Mouse (Mus musculus): Measurements from ENCODE around the gene Gm47985. TPM values are rescaled to one million over a fixed set of nuclear protein-coding genes. Genes with fewer than 3 reads are reported as not detected.
"Not testable (repeated sequence)": the region's sequence is repeated elsewhere in the genome, so short reads cannot be mapped to it uniquely, and the experiment has no call there.

The Gm47985 gene
- 0.34 TPM in 1 of 2 replicates, not detected in the other for polyA plus RNA-seq (2014; fragmentation: Nextera tagmentation; extraction: Ambion mirVana)

DNA sequence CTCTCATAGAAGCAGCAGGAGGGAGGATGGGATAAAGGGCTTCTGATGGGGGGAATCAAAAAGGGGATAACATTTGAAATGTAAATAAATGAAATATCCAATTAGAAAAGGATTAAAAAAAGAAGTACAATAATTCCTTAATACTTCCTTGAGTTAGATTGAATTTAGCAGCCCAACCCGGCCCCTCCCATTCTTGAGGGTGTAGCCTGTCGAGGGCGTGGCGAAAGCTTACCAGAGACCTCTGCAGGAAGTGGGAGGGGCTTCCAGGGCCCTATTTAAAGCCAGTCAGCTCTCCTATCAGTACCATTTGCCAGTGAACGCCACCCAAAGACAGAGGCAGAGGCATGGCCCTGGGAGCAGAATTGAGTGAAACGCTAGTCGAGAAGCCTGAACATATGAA lies at the start of gene Gm47985:
TSS of gene Gm47985 (plus strand) at position 272 of the 400 bp plus-strand sequence.
- H3K4me2 ChIP-seq (ENCODE audit: low read length); H3K4me1 ChIP-seq (ENCODE audit: control insufficient read depth in 2 of 2, insufficient read depth in 2 of 2, low read length in 2 of 2); H3K9ac ChIP-seq (ENCODE audit: low read length); H3K4me3 ChIP-seq (ENCODE audit: control insufficient read depth in 1 of 2, insufficient read depth in 1 of 2, low read depth in 1 of 2, low read length in 2 of 2); H3K27ac ChIP-seq (replicated peaks in 1 of 2; ENCODE audit: control insufficient read depth in 1 of 2, insufficient read depth in 1 of 2, low read depth in 2 of 2, low read length in 2 of 2); H3K9me3 ChIP-seq (ENCODE audit: control insufficient read depth, low read length); H3K27me3 ChIP-seq (ENCODE audit: control insufficient read depth, insufficient read depth, low read length); H3K36me3 ChIP-seq (ENCODE audit: control insufficient read depth, insufficient read depth, low read length); ATAC-seq (ENCODE audit: insufficient number of reproducible peaks, insufficient read depth, low FRiP score, low read depth): not testable (repeated sequence)
- no CpG with 5 or more reads among the region's 7 CpGs for WGBS

DNA sequence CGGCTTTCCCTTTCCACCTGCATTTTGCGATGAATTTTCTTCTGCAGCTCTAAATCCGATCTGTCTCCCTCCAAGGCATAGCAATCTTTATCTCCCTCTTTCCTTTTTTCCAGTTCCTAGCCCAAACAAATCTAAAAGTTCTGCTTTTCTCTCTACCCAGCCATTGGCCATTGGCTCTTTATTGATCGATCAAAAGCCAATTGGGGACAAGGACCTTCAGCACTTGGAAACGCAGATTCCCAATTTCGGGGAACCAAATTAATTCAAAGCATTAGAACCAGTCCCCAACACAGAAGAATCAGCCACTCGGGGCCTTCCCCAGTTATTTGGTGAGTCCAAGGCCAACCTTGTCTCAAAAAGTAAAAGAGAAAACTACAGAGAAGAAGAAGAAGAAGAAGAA lies 49.7 kb upstream of the Gm47985 start:
- H3K27me3 ChIP-seq (ENCODE audit: control insufficient read depth, insufficient read depth, low read length): no peaks in the 10 kb centered on the region
- H3K4me1 ChIP-seq (ENCODE audit: control insufficient read depth in 2 of 2, insufficient read depth in 2 of 2, low read length in 2 of 2): peaks cover 12 to 35% of the 10 kb centered on the region in 2 experiments
- H3K27ac ChIP-seq (replicated peaks in 1 of 2; ENCODE audit: control insufficient read depth in 1 of 2, insufficient read depth in 1 of 2, low read depth in 2 of 2, low read length in 2 of 2): no peak overlapping the region
- H3K4me3 ChIP-seq (ENCODE audit: control insufficient read depth in 1 of 2, insufficient read depth in 1 of 2, low read depth in 1 of 2, low read length in 2 of 2): no peak overlapping the region
- ATAC-seq (ENCODE audit: insufficient number of reproducible peaks, insufficient read depth, low FRiP score, low read depth): no peak
- H3K36me3 ChIP-seq (ENCODE audit: control insufficient read depth, insufficient read depth, low read length): no peaks in the 10 kb centered on the region
- no peak overlapping the region for H3K9ac ChIP-seq (ENCODE audit: low read length)
- 91% methylated on average over 7 of the region's 7 CpGs for WGBS
- no peaks in the 10 kb centered on the region for H3K9me3 ChIP-seq (ENCODE audit: control insufficient read depth, low read length)
- H3K4me2 ChIP-seq (ENCODE audit: low read length): no peak overlapping the region

DNA sequence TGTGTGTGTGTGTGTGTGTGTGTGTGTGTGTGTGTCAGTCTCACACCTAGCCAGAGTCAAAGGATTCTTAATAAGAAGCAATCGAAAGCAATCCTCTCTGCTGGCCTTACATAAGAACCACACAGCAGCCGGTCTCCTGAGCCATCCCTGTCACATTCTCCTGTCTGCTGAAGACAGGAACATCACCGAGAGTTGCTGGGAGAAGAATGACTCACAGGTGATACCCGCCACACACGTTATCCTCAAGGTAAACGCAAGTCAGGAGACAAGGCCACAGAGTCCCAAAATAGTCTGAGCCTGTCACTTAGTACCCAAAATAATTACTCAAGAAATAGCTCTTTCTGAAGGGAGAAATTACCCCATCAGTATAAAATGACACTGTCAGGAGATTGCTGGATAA lies 43.9 kb upstream of the Gm47985 start:
- 50% methylated on average over 6 of the region's 6 CpGs for WGBS
- H3K9me3 ChIP-seq (ENCODE audit: control insufficient read depth, low read length): no peaks in the 10 kb centered on the region
- H3K36me3 ChIP-seq (ENCODE audit: control insufficient read depth, insufficient read depth, low read length): no peaks in the 10 kb centered on the region
- H3K4me1 ChIP-seq (ENCODE audit: control insufficient read depth in 2 of 2, insufficient read depth in 2 of 2, low read length in 2 of 2): no peaks in the 10 kb centered on the region; a peak in 1 of 4 replicates
- no peak overlapping the region for H3K9ac ChIP-seq (ENCODE audit: low read length)
- no peak overlapping the region for H3K27ac ChIP-seq (replicated peaks in 1 of 2; ENCODE audit: control insufficient read depth in 1 of 2, insufficient read depth in 1 of 2, low read depth in 2 of 2, low read length in 2 of 2)
- H3K4me3 ChIP-seq (ENCODE audit: control insufficient read depth in 1 of 2, insufficient read depth in 1 of 2, low read depth in 1 of 2, low read length in 2 of 2): no peak overlapping the region
- no peak for ATAC-seq (ENCODE audit: insufficient number of reproducible peaks, insufficient read depth, low FRiP score, low read depth)
- no peaks in the 10 kb centered on the region for H3K27me3 ChIP-seq (ENCODE audit: control insufficient read depth, insufficient read depth, low read length)
- H3K4me2 ChIP-seq (ENCODE audit: low read length): no peak overlapping the region

DNA sequence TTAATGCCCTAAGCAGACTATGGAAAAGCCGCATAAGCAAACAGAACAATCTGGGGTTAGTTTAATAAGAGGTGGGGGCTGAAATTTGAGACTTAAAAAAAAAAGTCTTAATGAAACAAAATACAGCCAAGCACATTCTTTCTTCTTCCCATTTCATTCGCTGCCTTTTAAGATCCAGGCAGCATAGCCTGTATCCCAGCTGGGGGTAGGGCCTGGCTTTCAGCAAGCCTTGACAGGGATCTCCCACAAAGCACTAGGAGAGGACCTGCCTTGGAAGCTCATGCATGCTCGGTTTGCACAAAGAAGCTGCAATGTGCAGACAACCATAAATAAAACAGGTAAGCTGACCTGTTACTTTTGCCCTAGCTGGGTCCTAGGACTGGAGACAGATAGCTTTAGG lies 41.4 kb upstream of the Gm47985 start:
- H3K4me1 ChIP-seq (ENCODE audit: control insufficient read depth in 2 of 2, insufficient read depth in 2 of 2, low read length in 2 of 2): peaks cover 6 to 17% of the 10 kb centered on the region in 2 experiments; a peak in 3 of 4 replicates
- H3K4me2 ChIP-seq (ENCODE audit: low read length): no peak overlapping the region
- no peaks in the 10 kb centered on the region for H3K27me3 ChIP-seq (ENCODE audit: control insufficient read depth, insufficient read depth, low read length)
- no peaks in the 10 kb centered on the region for H3K9me3 ChIP-seq (ENCODE audit: control insufficient read depth, low read length)
- H3K9ac ChIP-seq (ENCODE audit: low read length): no peak overlapping the region
- H3K27ac ChIP-seq (replicated peaks in 1 of 2; ENCODE audit: control insufficient read depth in 1 of 2, insufficient read depth in 1 of 2, low read depth in 2 of 2, low read length in 2 of 2): no peak overlapping the region
- H3K36me3 ChIP-seq (ENCODE audit: control insufficient read depth, insufficient read depth, low read length): no peaks in the 10 kb centered on the region
- ATAC-seq (ENCODE audit: insufficient number of reproducible peaks, insufficient read depth, low FRiP score, low read depth): no peak
- H3K4me3 ChIP-seq (ENCODE audit: control insufficient read depth in 1 of 2, insufficient read depth in 1 of 2, low read depth in 1 of 2, low read length in 2 of 2): no peak overlapping the region
- 80% methylated on average over 3 of the region's 3 CpGs for WGBS

DNA sequence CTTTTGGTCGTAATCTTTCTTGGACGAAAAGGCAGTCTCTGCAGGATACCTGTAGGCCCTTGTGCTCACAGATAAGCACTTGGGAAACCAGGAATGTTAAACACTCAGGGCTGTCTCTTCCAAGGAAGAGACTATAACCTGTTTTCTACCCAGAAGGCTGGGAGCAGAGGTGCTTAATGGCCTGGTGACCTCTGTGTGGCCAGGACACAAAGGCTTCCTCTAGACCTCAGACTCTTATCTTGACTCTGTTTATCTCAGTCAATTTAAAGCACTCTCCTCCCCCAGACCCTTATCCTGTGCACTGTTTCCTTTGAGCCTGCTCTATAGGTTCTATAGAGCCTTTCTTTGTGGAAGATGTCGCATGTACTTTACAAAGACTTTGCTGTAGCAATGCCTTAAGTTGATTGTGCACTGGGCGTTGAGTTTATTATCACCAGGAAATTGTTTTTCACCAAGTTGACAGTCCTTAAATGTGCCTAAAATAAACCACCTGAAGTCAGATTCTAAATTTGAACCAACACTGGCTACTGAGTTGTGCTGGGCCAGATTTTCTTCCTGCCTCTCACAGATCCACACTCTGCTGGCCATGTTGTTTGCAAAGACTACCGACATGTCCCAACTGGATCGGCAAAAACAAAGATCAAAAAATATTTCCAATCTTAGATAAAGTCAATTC lies 37.7 kb upstream of the Gm47985 start:
- H3K9ac ChIP-seq (ENCODE audit: low read length): no peak overlapping the region
- ATAC-seq (ENCODE audit: insufficient number of reproducible peaks, insufficient read depth, low FRiP score, low read depth): no peak; the same call in 1 of the 2 replicates
- H3K27ac ChIP-seq (replicated peaks in 1 of 2; ENCODE audit: control insufficient read depth in 1 of 2, insufficient read depth in 1 of 2, low read depth in 2 of 2, low read length in 2 of 2): peak overlapping the region; percentile 76 to 85
- 7% methylated on average over 6 of the region's 6 CpGs for WGBS
- H3K36me3 ChIP-seq (ENCODE audit: control insufficient read depth, insufficient read depth, low read length): no peaks in the 10 kb centered on the region
- H3K27me3 ChIP-seq (ENCODE audit: control insufficient read depth, insufficient read depth, low read length): no peaks in the 10 kb centered on the region
- no peaks in the 10 kb centered on the region for H3K9me3 ChIP-seq (ENCODE audit: control insufficient read depth, low read length)
- H3K4me2 ChIP-seq (ENCODE audit: low read length): peak overlapping the region; percentile 26; the same call in 1 of the 2 replicates
- peaks cover 6 to 17% of the 10 kb centered on the region in 2 experiments; a peak in 3 of 4 replicates for H3K4me1 ChIP-seq (ENCODE audit: control insufficient read depth in 2 of 2, insufficient read depth in 2 of 2, low read length in 2 of 2)
- no peak overlapping the region for H3K4me3 ChIP-seq (ENCODE audit: control insufficient read depth in 1 of 2, insufficient read depth in 1 of 2, low read depth in 1 of 2, low read length in 2 of 2)

DNA sequence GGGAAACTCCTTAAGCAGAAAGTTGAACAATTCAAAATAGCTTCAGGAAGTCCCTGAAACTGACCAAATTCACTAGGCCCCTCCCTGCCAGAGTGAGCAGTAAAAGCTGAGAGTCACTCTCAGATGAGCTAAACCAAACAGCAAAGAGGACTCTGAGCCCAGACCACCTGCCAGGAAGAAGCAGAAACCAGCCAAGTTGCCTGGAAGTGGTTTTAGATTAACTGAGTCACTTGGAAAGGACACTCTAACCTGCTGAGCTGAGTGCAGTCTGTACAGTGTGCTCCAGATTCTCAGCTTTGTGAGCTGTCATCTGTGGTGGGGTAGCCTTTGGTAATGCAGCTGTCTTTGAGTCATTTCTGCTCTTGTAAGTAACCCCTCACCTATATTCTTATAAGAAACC lies 34.5 kb upstream of the Gm47985 start:
- no peak overlapping the region for H3K27ac ChIP-seq (replicated peaks in 1 of 2; ENCODE audit: control insufficient read depth in 1 of 2, insufficient read depth in 1 of 2, low read depth in 2 of 2, low read length in 2 of 2)
- ATAC-seq (ENCODE audit: insufficient number of reproducible peaks, insufficient read depth, low FRiP score, low read depth): no peak
- H3K4me1 ChIP-seq (ENCODE audit: control insufficient read depth in 2 of 2, insufficient read depth in 2 of 2, low read length in 2 of 2): peaks cover 6 to 22% of the 10 kb centered on the region in 2 experiments; a peak in 3 of 4 replicates
- no peak overlapping the region for H3K9ac ChIP-seq (ENCODE audit: low read length)
- H3K4me2 ChIP-seq (ENCODE audit: low read length): no peak overlapping the region
- H3K27me3 ChIP-seq (ENCODE audit: control insufficient read depth, insufficient read depth, low read length): no peaks in the 10 kb centered on the region
- H3K9me3 ChIP-seq (ENCODE audit: control insufficient read depth, low read length): no peaks in the 10 kb centered on the region
- H3K4me3 ChIP-seq (ENCODE audit: control insufficient read depth in 1 of 2, insufficient read depth in 1 of 2, low read depth in 1 of 2, low read length in 2 of 2): no peak overlapping the region
- H3K36me3 ChIP-seq (ENCODE audit: control insufficient read depth, insufficient read depth, low read length): no peaks in the 10 kb centered on the region

DNA sequence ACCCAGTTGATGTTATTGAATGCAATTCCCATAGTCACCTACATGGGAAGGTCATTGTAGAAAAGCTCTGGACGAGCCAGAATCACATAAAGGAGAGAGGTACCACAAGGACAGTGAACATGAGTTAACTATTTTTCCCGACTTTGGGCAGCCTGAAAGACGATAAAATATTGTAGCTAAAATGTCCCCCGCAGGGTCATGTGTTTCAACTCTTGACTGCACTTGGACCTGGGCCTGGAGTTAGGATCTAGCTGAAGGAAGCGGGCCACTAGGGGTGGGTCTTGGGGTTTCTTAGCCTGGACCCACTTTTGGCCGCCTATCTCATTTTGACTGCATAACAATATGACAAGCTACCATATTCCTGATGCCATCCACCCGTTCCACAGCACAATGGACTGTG lies 32.1 kb upstream of the Gm47985 start:
- H3K4me3 ChIP-seq (ENCODE audit: control insufficient read depth in 1 of 2, insufficient read depth in 1 of 2, low read depth in 1 of 2, low read length in 2 of 2): no peak overlapping the region
- peaks cover 3 to 9% of the 10 kb centered on the region in 2 experiments; a peak in 3 of 4 replicates for H3K4me1 ChIP-seq (ENCODE audit: control insufficient read depth in 2 of 2, insufficient read depth in 2 of 2, low read length in 2 of 2)
- no peaks in the 10 kb centered on the region for H3K9me3 ChIP-seq (ENCODE audit: control insufficient read depth, low read length)
- H3K36me3 ChIP-seq (ENCODE audit: control insufficient read depth, insufficient read depth, low read length): no peaks in the 10 kb centered on the region
- ATAC-seq (ENCODE audit: insufficient number of reproducible peaks, insufficient read depth, low FRiP score, low read depth): no peak
- no peaks in the 10 kb centered on the region for H3K27me3 ChIP-seq (ENCODE audit: control insufficient read depth, insufficient read depth, low read length)
- 90% methylated on average over 7 of the region's 7 CpGs for WGBS
- no peak overlapping the region for H3K27ac ChIP-seq (replicated peaks in 1 of 2; ENCODE audit: control insufficient read depth in 1 of 2, insufficient read depth in 1 of 2, low read depth in 2 of 2, low read length in 2 of 2)
- no peak overlapping the region for H3K4me2 ChIP-seq (ENCODE audit: low read length)
- no peak overlapping the region for H3K9ac ChIP-seq (ENCODE audit: low read length)

DNA sequence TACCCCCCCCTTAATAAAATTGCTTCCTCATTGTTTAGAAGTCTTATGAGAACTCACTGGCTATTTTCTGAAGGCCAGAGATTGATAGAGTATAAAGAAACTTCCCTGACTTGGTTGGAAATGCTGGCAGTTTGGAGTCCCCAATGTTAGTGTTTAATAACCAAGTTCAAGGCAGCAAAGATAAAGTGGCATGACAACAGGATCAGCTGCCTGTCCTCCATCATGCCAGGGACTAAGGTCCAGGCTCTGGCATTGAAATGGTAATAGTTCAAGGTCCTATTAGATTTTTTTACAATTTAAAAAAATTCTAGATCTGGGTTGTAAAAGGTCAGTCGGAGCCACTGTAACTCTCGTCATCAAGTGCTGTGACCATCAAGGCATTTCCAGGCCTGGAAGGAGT lies 31.2 kb upstream of the Gm47985 start:
- no peak for ATAC-seq (ENCODE audit: insufficient number of reproducible peaks, insufficient read depth, low FRiP score, low read depth)
- no peaks in the 10 kb centered on the region for H3K9me3 ChIP-seq (ENCODE audit: control insufficient read depth, low read length)
- no peak overlapping the region for H3K4me3 ChIP-seq (ENCODE audit: control insufficient read depth in 1 of 2, insufficient read depth in 1 of 2, low read depth in 1 of 2, low read length in 2 of 2)
- no peak overlapping the region for H3K4me2 ChIP-seq (ENCODE audit: low read length)
- 83% methylated on average over 2 of the region's 2 CpGs for WGBS
- H3K27me3 ChIP-seq (ENCODE audit: control insufficient read depth, insufficient read depth, low read length): no peaks in the 10 kb centered on the region
- H3K9ac ChIP-seq (ENCODE audit: low read length): no peak overlapping the region
- H3K4me1 ChIP-seq (ENCODE audit: control insufficient read depth in 2 of 2, insufficient read depth in 2 of 2, low read length in 2 of 2): peaks cover 5 to 9% of the 10 kb centered on the region in 2 experiments
- H3K36me3 ChIP-seq (ENCODE audit: control insufficient read depth, insufficient read depth, low read length): no peaks in the 10 kb centered on the region
- no peak overlapping the region for H3K27ac ChIP-seq (replicated peaks in 1 of 2; ENCODE audit: control insufficient read depth in 1 of 2, insufficient read depth in 1 of 2, low read depth in 2 of 2, low read length in 2 of 2)

Measured in heart, embryonic 14.5 days (tissue).